Mouse (Mus musculus): ENCODE results near the gene Smoc2. TPM values are rescaled to one million over a fixed set of nuclear protein-coding genes. Genes with fewer than 3 reads are reported as not detected.

The Smoc2 gene
- polyA plus RNA-seq, 1 experiment from 2014 or later = 3.6 TPM

GRCm38 (mm10) chr17:14326156-14326555 lies 46.9 kb downstream of the Smoc2 start:
- Histone ChIP-seq H3K9ac (replicated peaks; ENCODE audit: low read depth, low read length) (no peak overlapping the region), H3K27me3 (replicated peaks; ENCODE audit: control insufficient read depth, insufficient read depth, low read length) (no peaks in the 10 kb centered on the region), H3K4me1 (replicated peaks; ENCODE audit: control insufficient read depth, insufficient read depth, low read length) (no peaks in the 10 kb centered on the region), H3K9me3 (ENCODE audit: control insufficient read depth, low read length) (no peaks in the 10 kb centered on the region), H3K4me3 (replicated peaks; ENCODE audit: low read length) (no peak overlapping the region), H3K4me2 (ENCODE audit: low read length) (no peak overlapping the region), H3K36me3 (ENCODE audit: control insufficient read depth, insufficient read depth) (no peaks in the 10 kb centered on the region), H3K27ac (ENCODE audit: low read length) (no peak overlapping the region)
- ATAC-seq = no peak
- WGBS = 61% methylated on average over 7 of the region's 7 CpGs

GRCm38 (mm10) chr17:14328037-14328436 lies 48.7 kb downstream of the Smoc2 start:
- Histone ChIP-seq H3K4me2 (ENCODE audit: low read length) (no peak overlapping the region), H3K9ac (replicated peaks; ENCODE audit: low read depth, low read length) (no peak overlapping the region), H3K36me3 (ENCODE audit: control insufficient read depth, insufficient read depth) (no peaks in the 10 kb centered on the region), H3K4me3 (replicated peaks; ENCODE audit: low read length) (no peak overlapping the region), H3K4me1 (replicated peaks; ENCODE audit: control insufficient read depth, insufficient read depth, low read length) (no peaks in the 10 kb centered on the region), H3K27me3 (replicated peaks; ENCODE audit: control insufficient read depth, insufficient read depth, low read length) (no peaks in the 10 kb centered on the region), H3K27ac (ENCODE audit: low read length) (no peak overlapping the region), H3K9me3 (ENCODE audit: control insufficient read depth, low read length) (no peaks in the 10 kb centered on the region)
- WGBS = 57% methylated on average over 9 of the region's 9 CpGs
- ATAC-seq = no peak

GRCm38 (mm10) chr17:14330498-14330897 lies 51.2 kb downstream of the Smoc2 start:
- Histone ChIP-seq H3K4me3 (replicated peaks; ENCODE audit: low read length) (no peak overlapping the region), H3K27me3 (replicated peaks; ENCODE audit: control insufficient read depth, insufficient read depth, low read length) (no peaks in the 10 kb centered on the region), H3K9me3 (ENCODE audit: control insufficient read depth, low read length) (no peaks in the 10 kb centered on the region), H3K4me2 (ENCODE audit: low read length) (no peak overlapping the region), H3K27ac (ENCODE audit: low read length) (no peak overlapping the region), H3K36me3 (ENCODE audit: control insufficient read depth, insufficient read depth) (no peaks in the 10 kb centered on the region), H3K9ac (replicated peaks; ENCODE audit: low read depth, low read length) (no peak overlapping the region), H3K4me1 (replicated peaks; ENCODE audit: control insufficient read depth, insufficient read depth, low read length) (no peaks in the 10 kb centered on the region)
- WGBS = 95% methylated on average over 7 of the region's 7 CpGs
- no peak; the same call in 1 of the 2 replicates for ATAC-seq

GRCm38 (mm10) chr17:14339932-14340557 lies 60.7 kb downstream of the Smoc2 start:
- ATAC-seq = no peak
- 46% methylated on average over 5 of the region's 5 CpGs for WGBS
- no peak overlapping the region for H3K4me2 ChIP-seq (ENCODE audit: low read length)

GRCm38 (mm10) chr17:14340736-14341135 lies 61.4 kb downstream of the Smoc2 start:
- H3K4me2 ChIP-seq (ENCODE audit: low read length) = no peak overlapping the region
- no peaks in the 10 kb centered on the region for H3K36me3 ChIP-seq (ENCODE audit: control insufficient read depth, insufficient read depth)
- no peak overlapping the region for H3K27ac ChIP-seq (ENCODE audit: low read length)
- no peaks in the 10 kb centered on the region for H3K27me3 ChIP-seq (replicated peaks; ENCODE audit: control insufficient read depth, insufficient read depth, low read length)
- H3K4me3 ChIP-seq (replicated peaks; ENCODE audit: low read length) = no peak overlapping the region
- H3K4me1 ChIP-seq (replicated peaks; ENCODE audit: control insufficient read depth, insufficient read depth, low read length) = no peaks in the 10 kb centered on the region
- no peaks in the 10 kb centered on the region for H3K9me3 ChIP-seq (ENCODE audit: control insufficient read depth, low read length)
- ATAC-seq = no peak
- 89% methylated on average over 2 of the region's 2 CpGs for WGBS
- no peak overlapping the region for H3K9ac ChIP-seq (replicated peaks; ENCODE audit: low read depth, low read length)

More at GRCm38 (mm10) chr17:14339932-14340557, 60.7 kb downstream of the Smoc2 start:
- Histone ChIP-seq H3K36me3 (ENCODE audit: control insufficient read depth, insufficient read depth) (no peaks in the 10 kb centered on the region), H3K9me3 (ENCODE audit: control insufficient read depth, low read length) (no peaks in the 10 kb centered on the region), H3K4me3 (replicated peaks; ENCODE audit: low read length) (no peak overlapping the region), H3K4me1 (replicated peaks; ENCODE audit: control insufficient read depth, insufficient read depth, low read length) (no peaks in the 10 kb centered on the region), H3K27ac (ENCODE audit: low read length) (no peak overlapping the region), H3K27me3 (replicated peaks; ENCODE audit: control insufficient read depth, insufficient read depth, low read length) (no peaks in the 10 kb centered on the region), H3K9ac (replicated peaks; ENCODE audit: low read depth, low read length) (no peak overlapping the region)

- 60% methylated on average over 8 of the region's 8 CpGs for WGBS
- Histone ChIP-seq H3K4me1 (replicated peaks; ENCODE audit: control insufficient read depth, insufficient read depth, low read length) (no peaks in the 10 kb centered on the region), H3K9ac (replicated peaks; ENCODE audit: low read depth, low read length) (no peak overlapping the region), H3K4me2 (ENCODE audit: low read length) (no peak overlapping the region), H3K9me3 (ENCODE audit: control insufficient read depth, low read length) (no peaks in the 10 kb centered on the region), H3K27me3 (replicated peaks; ENCODE audit: control insufficient read depth, insufficient read depth, low read length) (no peaks in the 10 kb centered on the region), H3K27ac (ENCODE audit: low read length) (no peak overlapping the region), H3K4me3 (replicated peaks; ENCODE audit: low read length) (no peak overlapping the region), H3K36me3 (ENCODE audit: control insufficient read depth, insufficient read depth) (no peaks in the 10 kb centered on the region)
- no peak for ATAC-seq
Measured at GRCm38 (mm10) chr17:14342511-14342910, 63.2 kb downstream of the Smoc2 start.

- no peak for ATAC-seq
- Histone ChIP-seq H3K27ac (ENCODE audit: low read length) (no peak overlapping the region), H3K36me3 (ENCODE audit: control insufficient read depth, insufficient read depth) (no peaks in the 10 kb centered on the region), H3K27me3 (replicated peaks; ENCODE audit: control insufficient read depth, insufficient read depth, low read length) (no peaks in the 10 kb centered on the region), H3K4me2 (ENCODE audit: low read length) (no peak overlapping the region), H3K4me1 (replicated peaks; ENCODE audit: control insufficient read depth, insufficient read depth, low read length) (no peaks in the 10 kb centered on the region), H3K9me3 (ENCODE audit: control insufficient read depth, low read length) (no peaks in the 10 kb centered on the region), H3K9ac (replicated peaks; ENCODE audit: low read depth, low read length) (no peak overlapping the region), H3K4me3 (replicated peaks; ENCODE audit: low read length) (no peak overlapping the region)
- 90% methylated on average over 12 of the region's 12 CpGs for WGBS
Measured at GRCm38 (mm10) chr17:14343442-14343841, 64.1 kb downstream of the Smoc2 start.

- Histone ChIP-seq H3K4me1 (replicated peaks; ENCODE audit: control insufficient read depth, insufficient read depth, low read length) (no peaks in the 10 kb centered on the region), H3K4me2 (ENCODE audit: low read length) (no peak overlapping the region), H3K4me3 (replicated peaks; ENCODE audit: low read length) (no peak overlapping the region), H3K9me3 (ENCODE audit: control insufficient read depth, low read length) (no peaks in the 10 kb centered on the region), H3K9ac (replicated peaks; ENCODE audit: low read depth, low read length) (no peak overlapping the region), H3K36me3 (ENCODE audit: control insufficient read depth, insufficient read depth) (no peaks in the 10 kb centered on the region), H3K27me3 (replicated peaks; ENCODE audit: control insufficient read depth, insufficient read depth, low read length) (no peaks in the 10 kb centered on the region), H3K27ac (ENCODE audit: low read length) (no peak overlapping the region)
- WGBS = 71% methylated on average over 4 of the region's 4 CpGs
- ATAC-seq = no peak
Measured at GRCm38 (mm10) chr17:14345556-14345955, 66.2 kb downstream of the Smoc2 start.

GRCm38 (mm10) chr17:14346891-14347290 lies 67.6 kb downstream of the Smoc2 start:
- H3K4me1 ChIP-seq (replicated peaks; ENCODE audit: control insufficient read depth, insufficient read depth, low read length) = no peaks in the 10 kb centered on the region
- no peak overlapping the region for H3K27ac ChIP-seq (ENCODE audit: low read length)
- no peak overlapping the region for H3K9ac ChIP-seq (replicated peaks; ENCODE audit: low read depth, low read length)
- WGBS = 87% methylated on average over 3 of the region's 3 CpGs
- H3K27me3 ChIP-seq (replicated peaks; ENCODE audit: control insufficient read depth, insufficient read depth, low read length) = no peaks in the 10 kb centered on the region
- H3K4me2 ChIP-seq (ENCODE audit: low read length) = no peak overlapping the region
- no peak overlapping the region for H3K4me3 ChIP-seq (replicated peaks; ENCODE audit: low read length)
- H3K9me3 ChIP-seq (ENCODE audit: control insufficient read depth, low read length) = no peaks in the 10 kb centered on the region
- ATAC-seq = no peak
- H3K36me3 ChIP-seq (ENCODE audit: control insufficient read depth, insufficient read depth) = no peaks in the 10 kb centered on the region
